Mouse (Mus musculus) embryonic facial prominence, embryonic 11.5 days (tissue): ENCODE data around the gene Spns3. TPM values are rescaled to one million over a fixed set of nuclear protein-coding genes. Genes with fewer than 3 reads are reported as not detected.

Experiments
- ATAC-seq: fragments of 200-750 bp; cut with Nextera tagmentation; replicated peaks from 2 replicates; pipeline ENCODE4 v1.8.0; 2017; ENCODE audit warnings: low read depth; ENCODE audit not compliant: insufficient number of reproducible peaks, low FRiP score, low TSS enrichment
- DNase-seq: peaks from one replicate; pipeline ENCODE4 v3.0.0-alpha.2; 2015; ENCODE audit warnings: low spot score
- H3K27ac ChIP-seq: fragments of 300-500 bp; sonication (generic); replicated peaks from 2 replicates; pipeline ENCODE4 v1.5.1; 2014; ENCODE audit warnings: mild to moderate bottlenecking, low read depth, low read length, control low read depth
- H3K27me3 ChIP-seq: fragments of 300-500 bp; sonication (generic); 2 replicates; pipeline ENCODE4 v1.6.1; 2014; ENCODE audit warnings: mild to moderate bottlenecking, low read length, moderate library complexity, mixed read lengths; ENCODE audit not compliant: control insufficient read depth, insufficient read depth
- H3K36me3 ChIP-seq: fragments of 300-500 bp; sonication (generic); replicated peaks from 2 replicates; pipeline ENCODE4 v1.6.1; 2014; ENCODE audit warnings: low read depth, mild to moderate bottlenecking, low read length, moderate library complexity, mixed read lengths; ENCODE audit not compliant: control insufficient read depth, insufficient read depth
- H3K4me1 ChIP-seq: fragments of 300-500 bp; sonication (generic); 2 replicates; pipeline ENCODE4 v1.6.1; 2014; ENCODE audit warnings: low read length, mixed read lengths; ENCODE audit not compliant: control insufficient read depth, insufficient read depth
- H3K4me2 ChIP-seq: fragments of 300-500 bp; sonication (generic); 2 replicates; pipeline ENCODE4 v1.6.1; 2014; ENCODE audit warnings: low read depth, mild to moderate bottlenecking, control low read depth, low read length, moderate library complexity
- H3K4me3 ChIP-seq: fragments of 300-500 bp; sonication (generic); 2 replicates; pipeline ENCODE4 v1.5.1; 2014; ENCODE audit warnings: low read depth, low read length, control low read depth
- H3K9ac ChIP-seq: fragments of 300-500 bp; sonication (generic); replicated peaks from 2 replicates; pipeline ENCODE4 v1.6.1; 2014; ENCODE audit warnings: mild to moderate bottlenecking, control low read depth, low read length
- H3K9me3 ChIP-seq: fragments of 300-500 bp; sonication (generic); replicated peaks from 2 replicates; pipeline ENCODE4 v1.6.1; 2016; ENCODE audit warnings: mild to moderate bottlenecking, low read length, inconsistent platforms, mixed read lengths; ENCODE audit not compliant: control insufficient read depth
- WGBS: fragments of 180-500 bp; shearing (Covaris S2); extraction: QIAGEN DNeasy Blood & Tissue Kit; methylation state at CpG from one replicate; pipeline ENCODE4 v1.1.7; 2014; 5-methylcytosine and 5-hydroxymethylcytosine counted together
- polyA plus RNA-seq: library from polyadenylated mRNA; unstranded; fragments of >200 nt; fragmentation: Nextera tagmentation; extraction: Ambion mirVana; gene quantifications from 2 replicates; pipeline ENCODE4 v1.2.1, GENCODE M21; 2014

Spns3 gene
- not detected in 2 replicates for polyA plus RNA-seq

- no peak within 1 kb of the TSS for H3K9ac ChIP-seq
- no peaks in the 10 kb centered on the region for H3K4me1 ChIP-seq
- DNase-seq: no peak
- no peaks in the 10 kb centered on the region for H3K9me3 ChIP-seq
- no peak within 1 kb of the TSS for H3K4me2 ChIP-seq
- H3K36me3 ChIP-seq: no peaks in the 10 kb centered on the region
- H3K4me3 ChIP-seq: no peak within 1 kb of the TSS
- no peak for ATAC-seq
- H3K27ac ChIP-seq: no peak within 1 kb of the TSS
- 60% methylated on average over 8 of the region's 8 CpGs for WGBS
- H3K27me3 ChIP-seq: no peaks in the 10 kb centered on the region
Measured at GRCm38 (mm10) chr11:72550134-72550988, at the start of gene Spns3. Gene Spns3 (minus strand): TSS chr11:72550506.

GRCm38 (mm10) chr11:72597780-72598179 lies 47.5 kb upstream of the Spns3 start:
- DNase-seq (no peak), ATAC-seq (no peak)
- WGBS: 88% methylated on average over 4 of the region's 4 CpGs
- Histone ChIP-seq H3K36me3 (no peaks in the 10 kb centered on the region), H3K9me3 (no peaks in the 10 kb centered on the region), H3K4me2 (no peak overlapping the region), H3K4me1 (no peaks in the 10 kb centered on the region), H3K27me3 (no peaks in the 10 kb centered on the region), H3K9ac (no peak overlapping the region), H3K4me3 (no peak overlapping the region), H3K27ac (no peak overlapping the region)

GRCm38 (mm10) chr11:72595010-72595737 lies 44.9 kb upstream of the Spns3 start:
- Histone ChIP-seq H3K4me1 (no peaks in the 10 kb centered on the region), H3K4me2 (no peak overlapping the region), H3K9me3 (no peaks in the 10 kb centered on the region), H3K36me3 (no peaks in the 10 kb centered on the region), H3K4me3 (no peak overlapping the region), H3K27ac (no peak overlapping the region), H3K9ac (no peak overlapping the region), H3K27me3 (no peaks in the 10 kb centered on the region)
- ATAC-seq: no peak
- no peak for DNase-seq
- WGBS: 72% methylated on average over 2 of the region's 2 CpGs

GRCm38 (mm10) chr11:72587537-72588233 lies 37.4 kb upstream of the Spns3 start:
- DNase-seq: no peak
- H3K36me3 ChIP-seq: no peaks in the 10 kb centered on the region
- H3K4me3 ChIP-seq: no peak overlapping the region
- no peaks in the 10 kb centered on the region for H3K27me3 ChIP-seq
- no peak overlapping the region for H3K27ac ChIP-seq
- H3K9me3 ChIP-seq: no peaks in the 10 kb centered on the region
- ATAC-seq: no peak
- H3K4me2 ChIP-seq: no peak overlapping the region
- WGBS: 64% methylated on average over 7 of the region's 7 CpGs
- H3K4me1 ChIP-seq: no peaks in the 10 kb centered on the region
- no peak overlapping the region for H3K9ac ChIP-seq

GRCm38 (mm10) chr11:72586570-72586969 lies 36.3 kb upstream of the Spns3 start:
- Histone ChIP-seq H3K27ac (no peak overlapping the region), H3K9me3 (no peaks in the 10 kb centered on the region), H3K4me3 (no peak overlapping the region), H3K27me3 (no peaks in the 10 kb centered on the region), H3K9ac (no peak overlapping the region), H3K4me1 (no peaks in the 10 kb centered on the region), H3K36me3 (no peaks in the 10 kb centered on the region), H3K4me2 (no peak overlapping the region)
- 87% methylated on average over 3 of the region's 3 CpGs for WGBS
- ATAC-seq (no peak), DNase-seq (no peak)

GRCm38 (mm10) chr11:72583092-72583491 lies 32.8 kb upstream of the Spns3 start:
- H3K9ac ChIP-seq: no peak overlapping the region
- H3K27me3 ChIP-seq: no peaks in the 10 kb centered on the region
- no peaks in the 10 kb centered on the region for H3K4me1 ChIP-seq
- DNase-seq: no peak
- H3K36me3 ChIP-seq: no peaks in the 10 kb centered on the region
- 79% methylated on average over 2 of the region's 2 CpGs for WGBS
- ATAC-seq: no peak
- H3K4me2 ChIP-seq: no peak overlapping the region
- no peak overlapping the region for H3K27ac ChIP-seq
- H3K4me3 ChIP-seq: no peak overlapping the region
- H3K9me3 ChIP-seq: no peaks in the 10 kb centered on the region

GRCm38 (mm10) chr11:72582448-72582705 lies 32.1 kb upstream of the Spns3 start:
- H3K9ac ChIP-seq: no peak overlapping the region
- no peaks in the 10 kb centered on the region for H3K36me3 ChIP-seq
- WGBS: 46% methylated on average over 3 of the region's 3 CpGs
- no peaks in the 10 kb centered on the region for H3K27me3 ChIP-seq
- DNase-seq (peak; percentile 59), ATAC-seq (no peak)
- no peaks in the 10 kb centered on the region for H3K4me1 ChIP-seq
- no peak overlapping the region for H3K4me2 ChIP-seq
- H3K4me3 ChIP-seq: no peak overlapping the region
- H3K27ac ChIP-seq: no peak overlapping the region
- H3K9me3 ChIP-seq: no peaks in the 10 kb centered on the region
